Mouse (Mus musculus) forebrain, postnatal 0 days (tissue): ENCODE results near the gene Dynlt1b. TPM values are rescaled to one million over a fixed set of nuclear protein-coding genes. Genes with fewer than 3 reads are reported as not detected.
"Not testable (repeated sequence)": the region's sequence is repeated elsewhere in the genome, so short reads cannot be mapped to it uniquely, and the experiment has no call there.

Experiments used
- ATAC-seq: fragments of 200-750 bp; cut with Nextera tagmentation; 2 replicates; pipeline ENCODE4 v1.8.0; 2017; ENCODE audit warnings: mild to moderate bottlenecking, moderate library complexity
- DNase-seq: peaks from one replicate; pipeline ENCODE4 v3.0.0-alpha.2; 2015
- H3K27ac ChIP-seq: fragments of 300-500 bp; sonication (generic); 2 replicates; pipeline ENCODE4 v1.5.1; 2014; ENCODE audit warnings: low read depth, mild to moderate bottlenecking, antibody characterized with exemption, low read length, moderate library complexity, mixed read lengths
- H3K27me3 ChIP-seq: fragments of 300-500 bp; sonication (generic); 2 replicates; pipeline ENCODE4 v1.6.1; 2014; ENCODE audit warnings: mild to moderate bottlenecking, low read length, mixed read lengths; ENCODE audit not compliant: insufficient read depth
- H3K36me3 ChIP-seq: fragments of 300-500 bp; sonication (generic); 2 replicates; pipeline ENCODE4 v1.6.1; 2014; ENCODE audit warnings: mild to moderate bottlenecking, moderate library complexity; ENCODE audit not compliant: insufficient read depth
- H3K4me1 ChIP-seq: fragments of 300-500 bp; sonication (generic); 2 replicates; pipeline ENCODE4 v1.6.1; 2014; ENCODE audit warnings: antibody characterized with exemption; ENCODE audit not compliant: insufficient read depth
- H3K4me2 ChIP-seq: fragments of 300-500 bp; sonication (generic); 2 replicates; pipeline ENCODE4 v1.6.1; 2014; ENCODE audit warnings: low read depth, mild to moderate bottlenecking, moderate library complexity
- H3K4me3 ChIP-seq: fragments of 300-500 bp; sonication (generic); 2 replicates; pipeline ENCODE4 v1.5.1; 2014; ENCODE audit warnings: low read depth, low read length, mixed read lengths
- H3K9ac ChIP-seq: fragments of 300-500 bp; sonication (generic); 2 replicates; pipeline ENCODE4 v1.6.1; 2014; ENCODE audit warnings: mild to moderate bottlenecking
- H3K9me3 ChIP-seq: fragments of 300-500 bp; sonication (generic); 2 replicates; pipeline ENCODE4 v1.6.1; 2016; ENCODE audit warnings: low read length
- CTCF ChIP-seq: sonication (generic); IDR thresholded peaks from 2 replicates; pipeline ENCODE4 v1.5.1; 2016; ENCODE audit warnings: antibody characterized with exemption, control low read depth, low read depth
- WGBS: fragments of 180-500 bp; shearing (Covaris S2); extraction: QIAGEN DNeasy Blood & Tissue Kit; methylation state at CpG from one replicate; pipeline ENCODE4 v1.1.7; 2014; 5-methylcytosine and 5-hydroxymethylcytosine counted together
- polyA plus RNA-seq: library from polyadenylated mRNA; unstranded; fragments of >200 nt; fragmentation: Nextera tagmentation; extraction: Ambion mirVana; gene quantifications from 2 replicates; pipeline ENCODE4 v1.2.1, GENCODE M21; 2015
- total RNA-seq: library from RNA; depleted of rRNA; stranded (reverse); fragments of >200 nt; gene quantifications from 2 replicates; pipeline ENCODE4 v1.2.3, GENCODE M21; 2014

Gene Dynlt1b
- total and polyA plus RNA-seq, 2 experiments from 2014 or later = 431 to 1,167 TPM

DNA sequence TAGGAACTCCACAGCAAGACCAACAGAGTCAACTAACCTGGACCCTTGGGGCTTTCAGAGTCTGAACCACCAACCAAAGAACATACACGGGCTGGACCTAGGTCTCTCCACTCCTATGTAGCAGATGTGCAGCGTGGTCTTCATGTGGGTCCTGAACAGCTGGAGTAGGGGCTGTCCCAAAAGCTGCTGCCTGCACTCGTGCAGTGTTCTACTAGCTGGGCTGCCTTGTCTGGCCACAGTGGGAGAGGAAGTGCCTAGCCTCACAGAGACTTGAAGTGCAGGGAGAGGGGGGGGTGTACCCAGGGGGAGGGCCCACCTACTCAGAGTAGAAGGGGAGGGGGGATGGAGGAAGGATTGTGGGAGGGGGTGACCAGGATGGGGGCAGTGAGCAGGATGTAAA lies 7.1 kb upstream of the Dynlt1b start:
- not testable (repeated sequence) for H3K27me3 ChIP-seq, H3K4me1 ChIP-seq, DNase-seq, H3K36me3 ChIP-seq, H3K27ac ChIP-seq, H3K4me3 ChIP-seq, H3K4me2 ChIP-seq, H3K9ac ChIP-seq, H3K9me3 ChIP-seq, ATAC-seq
- WGBS = 65% methylated on average over 3 of the region's 3 CpGs

- H3K9ac ChIP-seq, H3K4me3 ChIP-seq, H3K27ac ChIP-seq, H3K27me3 ChIP-seq, DNase-seq, H3K4me2 ChIP-seq, H3K9me3 ChIP-seq, ATAC-seq, H3K36me3 ChIP-seq, H3K4me1 ChIP-seq: not testable (repeated sequence)
- 66% methylated on average over 11 of the region's 12 CpGs for WGBS
Measured at GRCm38 (mm10) chr17:6424294-6424980, 5.5 kb upstream of the Dynlt1b start.

- H3K4me1 ChIP-seq, H3K27me3 ChIP-seq, ATAC-seq, H3K4me2 ChIP-seq, H3K4me3 ChIP-seq, H3K9ac ChIP-seq, H3K36me3 ChIP-seq, H3K9me3 ChIP-seq, H3K27ac ChIP-seq: not testable (repeated sequence)
- peak; percentile 5 for DNase-seq
- 78% methylated on average over 2 of the region's 3 CpGs for WGBS
Measured at GRCm38 (mm10) chr17:6425325-6425724, 4.6 kb upstream of the Dynlt1b start.

DNA sequence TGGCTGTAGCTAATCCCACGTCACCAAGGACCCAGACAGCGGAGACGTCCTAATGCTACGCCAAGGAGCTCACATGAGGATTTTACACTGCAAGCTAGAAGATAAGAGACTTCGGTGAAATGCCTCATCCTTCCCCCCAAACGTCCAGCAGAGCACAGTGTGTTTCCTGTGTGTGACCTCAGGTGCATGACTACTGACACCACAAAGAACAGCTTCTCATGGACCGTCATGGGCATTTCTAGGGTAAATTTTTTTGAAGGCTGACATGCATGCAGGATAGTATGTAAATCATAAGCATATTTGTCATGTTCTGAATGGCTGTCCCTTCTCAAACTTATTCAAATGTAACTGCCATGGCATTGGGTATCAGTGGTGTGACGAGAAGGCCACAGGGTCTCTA lies 3.0 kb upstream of the Dynlt1b start:
- DNase-seq, H3K4me2 ChIP-seq, H3K36me3 ChIP-seq, H3K27ac ChIP-seq, H3K4me3 ChIP-seq, H3K4me1 ChIP-seq, H3K27me3 ChIP-seq, H3K9ac ChIP-seq, H3K9me3 ChIP-seq, ATAC-seq: not testable (repeated sequence)
- 83% methylated on average over 3 of the region's 8 CpGs for WGBS

GRCm38 (mm10) chr17:6428926-6429325 lies 986 bp upstream of the Dynlt1b start:
- 90% methylated on average over 2 of the region's 2 CpGs for WGBS

DNA sequence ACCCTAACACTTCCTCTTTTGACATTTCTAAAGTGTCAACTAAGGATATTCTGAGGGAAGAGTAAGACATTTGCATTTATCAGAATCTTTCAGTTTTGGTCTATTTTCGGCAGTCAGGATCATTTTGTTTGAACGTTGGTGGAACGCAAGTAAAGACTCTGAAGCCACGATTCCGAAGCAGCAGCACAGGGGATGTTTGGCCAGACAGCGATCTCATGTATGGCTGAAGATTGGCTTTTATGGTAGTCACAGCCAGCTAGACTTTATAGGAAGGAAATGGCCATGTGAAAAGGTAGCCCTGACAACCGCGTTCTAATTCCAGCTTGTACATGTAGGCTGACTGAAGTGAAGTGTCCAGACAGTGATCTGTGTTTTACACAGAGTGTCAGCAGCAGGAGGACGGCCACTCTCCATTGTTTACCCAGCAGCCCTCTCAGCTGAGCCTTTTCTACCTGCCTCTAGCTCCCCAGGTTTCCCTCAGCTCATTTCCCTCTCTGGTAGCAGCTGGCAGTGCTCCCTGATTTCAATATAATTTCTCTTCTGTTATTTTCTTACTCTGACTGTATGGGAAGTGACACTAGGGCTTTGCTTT lies 594 bp downstream of the Dynlt1b start:
- Histone ChIP-seq H3K4me2 (peak overlapping the region; percentile 53), H3K4me3 (peak overlapping the region; percentile 49), H3K27ac (peak overlapping the region; percentile 80), H3K9ac (peak overlapping the region; percentile 60)
- not testable (repeated sequence) for H3K36me3 ChIP-seq, DNase-seq, H3K27me3 ChIP-seq, H3K4me1 ChIP-seq, H3K9me3 ChIP-seq
- ATAC-seq = peak; percentile 30
- WGBS = 3% methylated on average over 8 of the region's 9 CpGs

More at GRCm38 (mm10) chr17:6428926-6429325, 986 bp upstream of the Dynlt1b start:
- not testable (repeated sequence) for H3K36me3 ChIP-seq, H3K27ac ChIP-seq, H3K4me3 ChIP-seq, H3K9me3 ChIP-seq, H3K4me1 ChIP-seq, H3K27me3 ChIP-seq, ATAC-seq, H3K9ac ChIP-seq, H3K4me2 ChIP-seq
- DNase-seq = peak; percentile 33

GRCm38 (mm10) chr17:6432456-6432855 lies 2.5 kb downstream of the Dynlt1b start:
- not testable (repeated sequence) for H3K27ac ChIP-seq, H3K4me3 ChIP-seq, H3K9me3 ChIP-seq, H3K4me1 ChIP-seq, H3K27me3 ChIP-seq, H3K4me2 ChIP-seq, ATAC-seq, H3K36me3 ChIP-seq, H3K9ac ChIP-seq
- 0 out of 2 replicates have a peak, but pooled peaks have one; percentile 17 for TF ChIP-seq CTCF
- WGBS = 87% methylated on average over 3 of the region's 4 CpGs
- peak; percentile 26 for DNase-seq

DNA sequence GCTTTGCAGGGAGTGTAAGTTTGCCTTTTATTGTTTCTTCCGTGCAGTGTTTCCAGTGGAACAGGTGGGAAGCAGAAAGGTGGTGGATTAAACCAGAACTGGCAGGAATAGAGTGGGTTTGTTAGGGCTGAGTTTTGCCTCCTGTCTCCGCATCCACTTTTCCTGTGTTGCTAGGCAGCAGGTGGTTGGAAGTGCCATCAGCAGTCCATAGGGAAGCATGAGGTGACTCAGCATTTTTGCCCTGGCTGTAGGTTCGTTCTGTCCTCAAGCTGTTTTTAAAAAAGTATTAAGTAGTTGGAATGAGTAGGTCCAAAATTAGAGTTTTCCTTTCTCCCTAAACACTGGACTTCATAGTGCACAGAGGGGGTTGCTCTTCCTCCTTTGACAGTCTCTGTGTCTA lies 3.8 kb downstream of the Dynlt1b start:
- WGBS = 70% methylated on average over 3 of the region's 3 CpGs
- not testable (repeated sequence) for H3K27me3 ChIP-seq, H3K9ac ChIP-seq, H3K4me1 ChIP-seq, ATAC-seq, H3K4me3 ChIP-seq, H3K36me3 ChIP-seq, H3K4me2 ChIP-seq, H3K27ac ChIP-seq, H3K9me3 ChIP-seq
- DNase-seq = peak; percentile 24

DNA sequence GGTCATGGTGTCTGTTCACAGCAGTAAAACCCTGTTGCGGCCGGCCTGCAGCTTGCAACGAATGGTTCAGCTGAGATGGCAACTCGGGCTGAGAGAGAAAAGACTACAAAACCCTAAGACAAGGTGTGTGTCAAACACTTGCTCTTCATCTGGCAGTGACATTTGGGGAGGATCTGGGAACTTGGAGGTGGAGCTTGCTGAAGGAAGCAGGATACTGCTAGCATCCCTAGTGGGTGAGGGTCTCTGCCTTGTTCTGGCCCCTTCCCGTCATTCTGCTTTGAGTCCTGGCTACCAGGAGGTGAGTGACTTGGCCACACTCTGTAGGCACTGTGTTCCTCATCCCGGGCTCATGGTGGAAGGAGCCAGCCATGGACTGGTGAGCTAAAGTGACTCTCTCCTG lies 8.2 kb downstream of the Dynlt1b start:
- peaks cover 16% of the 10 kb centered on the region; the same call in 1 of the 2 replicates for H3K36me3 ChIP-seq
- not testable (repeated sequence) for H3K27ac ChIP-seq, H3K27me3 ChIP-seq, DNase-seq, H3K9ac ChIP-seq, H3K4me1 ChIP-seq, ATAC-seq, H3K4me2 ChIP-seq, H3K4me3 ChIP-seq, H3K9me3 ChIP-seq
- WGBS = 89% methylated on average over 6 of the region's 6 CpGs

DNA sequence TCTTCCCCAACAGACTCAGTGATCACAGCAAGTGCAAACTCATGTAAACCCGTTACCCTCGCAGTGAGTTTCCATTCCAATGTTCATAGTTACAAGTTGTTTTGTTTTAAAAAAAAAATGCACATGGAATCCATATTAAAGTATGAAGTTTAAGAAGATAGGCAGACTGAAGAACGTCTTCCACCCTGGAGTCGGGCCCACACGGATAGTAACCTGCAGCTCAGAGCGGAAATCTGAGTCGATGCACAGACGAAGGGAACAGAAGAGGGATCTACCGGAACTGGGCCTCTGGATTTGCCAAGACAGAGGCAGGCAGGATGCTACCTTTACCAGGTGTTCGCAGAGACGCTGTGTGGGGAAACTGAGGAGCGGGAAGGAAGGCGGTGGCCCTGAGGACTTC lies 10.0 kb downstream of the Dynlt1b start:
- ATAC-seq, H3K4me1 ChIP-seq, H3K9ac ChIP-seq, H3K27ac ChIP-seq, H3K9me3 ChIP-seq, H3K27me3 ChIP-seq, H3K4me3 ChIP-seq, H3K4me2 ChIP-seq: not testable (repeated sequence)
- DNase-seq = peak; percentile 3
- H3K36me3 ChIP-seq = peaks cover 20% of the 10 kb centered on the region; the same call in 1 of the 2 replicates
- WGBS = 92% methylated on average over 9 of the region's 13 CpGs
